7 mouse cellular contexts compared by ENCODE assay signal in the genomic region with DNA sequence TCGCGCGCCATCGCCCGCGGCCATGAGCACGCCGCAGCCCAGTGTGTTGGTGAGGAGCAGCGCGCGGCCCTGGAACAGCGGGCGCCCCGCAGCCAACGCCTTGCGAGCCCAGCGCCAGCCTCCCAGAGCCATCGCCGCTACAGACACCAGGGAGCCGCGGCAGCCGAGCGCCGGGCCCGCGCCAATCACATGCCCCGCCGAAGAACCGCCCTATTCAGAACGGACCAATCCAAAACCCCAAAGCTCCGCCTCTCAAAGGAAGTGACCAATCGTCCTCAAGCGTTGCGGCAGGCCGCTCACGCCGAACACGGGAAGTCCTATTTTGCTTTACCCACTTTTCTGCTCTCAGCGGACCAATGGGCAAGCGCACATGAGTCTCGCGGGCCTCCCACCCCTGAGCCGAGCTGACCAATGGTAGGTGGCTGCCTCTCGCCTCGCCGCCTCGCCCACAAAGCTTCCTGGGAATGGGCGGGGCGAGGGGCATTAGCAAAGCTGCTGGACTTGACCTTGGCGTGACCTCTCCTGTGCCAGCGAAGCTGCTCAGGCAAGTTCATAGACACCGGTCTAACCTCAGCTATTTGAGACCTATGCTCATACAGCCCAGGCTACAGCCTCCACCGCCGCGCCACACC. TPM values are rescaled to one million over a fixed set of nuclear protein-coding genes. Genes with fewer than 3 reads are reported as not detected.
DNase-seq lines count a peak whose midpoint lies in the region; ATAC-seq lines count a peak whose summit lies in the region.

A gene (minus strand): TSS at position 172 of the 632 bp plus-strand sequence.

- DNase-seq in adrenal gland, adult 2 months: peak; percentile 98
- peak; percentile 97 for DNase-seq in embryo, embryonic 11.5 days (ENCODE audit: low read depth, low spot score)
- peak; percentile 86 to 93 for DNase-seq in gastrocnemius, postnatal 36 days
- peak; percentile 97 to 99 for DNase-seq in left cerebral cortex, postnatal 25 days (ENCODE audit: low spot score in 2 of 2)
- DNase-seq in midbrain, embryonic 10.5 days (ENCODE audit: low spot score): peak; percentile 98
- DNase-seq in right cerebral cortex, postnatal 4 days: peak; percentile 85

- peak within 1 kb of the TSS; percentile 94 for H3K4me2 ChIP-seq in intestine, embryonic 15.5 days (replicated peaks)

- peaks cover 17% of the 10 kb centered on the region for H3K36me3 ChIP-seq in intestine, embryonic 15.5 days
- peaks cover 24% of the 10 kb centered on the region for H3K36me3 ChIP-seq in midbrain, embryonic 10.5 days

- no peaks in the 10 kb centered on the region for H3K27me3 ChIP-seq in intestine, embryonic 15.5 days (replicated peaks)
- peaks cover 30% of the 10 kb centered on the region for H3K27me3 ChIP-seq in midbrain, embryonic 10.5 days (ENCODE audit: low read depth, poor library complexity, severe bottlenecking)

- no peaks in the 10 kb centered on the region for H3K9me3 ChIP-seq in intestine, embryonic 15.5 days
- no peaks in the 10 kb centered on the region for H3K9me3 ChIP-seq in midbrain, embryonic 10.5 days (replicated peaks)

- peak within 1 kb of the TSS; percentile 81 for H3K4me3 ChIP-seq in intestine, embryonic 15.5 days (replicated peaks)
- H3K4me3 ChIP-seq in midbrain, embryonic 10.5 days: peak within 1 kb of the TSS; percentile 80

- under 1% methylated on average over 55 of the region's 55 CpGs for WGBS in intestine, embryonic 15.5 days
- under 1% methylated on average over 53 of the region's 55 CpGs for WGBS in midbrain, embryonic 10.5 days

- intact Hi-C loops in gastrocnemius, postnatal 36 days (cut with DNase I): no loop called here
- intact Hi-C loops in left cerebral cortex, postnatal 25 days (cut with DNase I): loop anchor here (2.0 kb wide), 2 partner anchors 36 to 104 kb away; no protein-coding TSS in a partner anchor

- H3K27ac ChIP-seq in intestine, embryonic 15.5 days: peak within 1 kb of the TSS; percentile 76
- H3K27ac ChIP-seq in midbrain, embryonic 10.5 days (replicated peaks): peak within 1 kb of the TSS; percentile 85

- H3K4me1 ChIP-seq in intestine, embryonic 15.5 days (replicated peaks): peaks cover 45% of the 10 kb centered on the region
- H3K4me1 ChIP-seq in midbrain, embryonic 10.5 days: peaks cover 46% of the 10 kb centered on the region

- peak; percentile 93 for ATAC-seq in intestine, embryonic 15.5 days

- H3K9ac ChIP-seq in intestine, embryonic 15.5 days: peak within 1 kb of the TSS; percentile 84

RNA-seq across cellular contexts. Expression of the gene that starts here (rescaled TPM):
- total RNA-seq in adrenal gland, adult 2 months (2021): 100 to 1,000 TPM; 108 to 132 TPM
- 359 and 417 TPM in 2 replicates for polyA plus RNA-seq in adrenal gland, adult 2 months (2012; rRNA removed)
- 10 to 100 TPM; 20.7 to 21.4 TPM for total RNA-seq in gastrocnemius, postnatal 36 days (2021)
- polyA plus RNA-seq in intestine, embryonic 15.5 days (2015; fragmentation: Nextera tagmentation; extraction: Ambion mirVana): 59.1 and 72.6 TPM in 2 replicates
- 10 to 100 TPM; 34.5 to 43.2 TPM for total RNA-seq in left cerebral cortex, postnatal 25 days (2021)
- 31.7 and 34.6 TPM in 2 replicates for polyA plus RNA-seq in midbrain, embryonic 10.5 days (2016; fragmentation: Nextera tagmentation; extraction: Ambion mirVana)

Comparison
In these comparisons a context has a peak if more than half of its experiments do, and no peak if none do; other contexts are left out.
1. Peak in every context shown above with its lines: DNase-seq, ATAC-seq, H3K4me3 ChIP-seq and H3K27ac ChIP-seq.